Mouse (Mus musculus) thymus, adult 2 months (tissue): ENCODE measurements at regions not wholly inside any gene's neighbourhood (a gene's known extent, or its start where the extent isn't known, plus 50 kb on each side); places are given as distances from the start of the nearest gene placed in this dataset.

Experiments used
- CTCF ChIP-seq: fragments of 200-500 bp; IDR thresholded peaks from 2 replicates; pipeline ENCODE4 v1.5.1; 2012; ENCODE audit warnings: mild to moderate bottlenecking, control low read depth, low read length, moderate library complexity, borderline replicate concordance; ENCODE audit not compliant: control insufficient read depth, poor library complexity, insufficient read depth; ENCODE audit errors: extremely low read depth
- POLR2A ChIP-seq: fragments of 200-500 bp; IDR thresholded peaks from 2 replicates; pipeline ENCODE4 v1.6.1; 2012; ENCODE audit warnings: mild to moderate bottlenecking, low read length, control low read depth, moderate library complexity; ENCODE audit not compliant: control insufficient read depth, poor library complexity, insufficient read depth; ENCODE audit errors: extremely low read depth

GRCm38 (mm10) chr17:85859926-85860707 lies 172.0 kb upstream of the Six2 start:
- TF ChIP-seq POLR2A (no peak), CTCF (no peak)
